Mouse (Mus musculus) heart, adult 2 months (tissue): ENCODE data around the gene Zfp616.

Experiments
- CTCF ChIP-seq: fragments of 200-600 bp; IDR thresholded peaks from 2 replicates; pipeline ENCODE4 v1.8.1; 2022; ENCODE audit warnings: antibody characterized with exemption, mild to moderate bottlenecking, moderate library complexity
- POLR2A ChIP-seq: fragments of 200-500 bp; IDR thresholded peaks from 2 replicates; pipeline ENCODE4 v1.6.1; 2011; ENCODE audit warnings: mild to moderate bottlenecking, low read depth, low read length, control low read depth; ENCODE audit not compliant: insufficient read depth

- TF ChIP-seq POLR2A (no peak), CTCF (no peak)
Observed at GRCm38 (mm10) chr11:74056451-74056850, 13.3 kb upstream of the Zfp616 start, which contains the start of the genes Olfr139 and Olfr399.
